ENCODE assay signal across 33 mouse cellular contexts in the genomic region with DNA sequence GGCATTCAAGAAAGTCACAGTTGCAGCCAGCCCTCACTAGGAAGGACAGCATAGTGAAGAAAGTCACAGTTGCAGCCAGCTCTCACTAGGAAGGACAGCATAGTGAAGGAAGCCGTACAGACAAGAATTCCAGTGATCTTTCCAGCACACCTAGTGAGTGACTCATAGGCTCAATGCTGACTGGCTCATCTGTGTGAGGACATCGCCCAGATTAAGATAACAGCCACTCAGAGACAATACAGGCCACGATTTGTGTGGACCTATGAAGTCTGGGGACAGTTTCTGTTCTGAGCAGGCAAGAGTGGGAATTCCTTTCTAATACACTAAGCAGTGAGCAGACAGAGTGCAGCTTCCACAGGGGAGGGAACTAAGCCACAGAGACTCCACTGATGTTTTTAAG. TPM values are rescaled to one million over a fixed set of nuclear protein-coding genes. Genes with fewer than 3 reads are reported as not detected.
DNase-seq lines count a peak whose midpoint lies in the region; ATAC-seq and TF ChIP-seq lines count a peak whose summit lies in the region.
"Had no signal": no experiment of that assay in that cellular context is flagged by ENCODE, and none has a peak within 500 bp of the region (broad histone marks: within the 10 kb centered on the region; RNA-seq: fewer than 3 reads in every experiment).

No protein-coding gene starts in this region.

- H3K79me2 ChIP-seq in heart, adult 2 months (replicated peaks; ENCODE audit: control insufficient read depth, insufficient read depth, low read length) = no peaks in the 10 kb centered on the region

- H3K27ac ChIP-seq in heart, adult 2 months = no peak overlapping the region
- H3K27ac ChIP-seq in liver, embryonic 11.5 days (ENCODE audit: low read depth, low read length) = no peak overlapping the region
- H3K27ac ChIP-seq in liver, embryonic 12.5 days = no peak overlapping the region
- no peak overlapping the region for H3K27ac ChIP-seq in intestine, embryonic 16.5 days (ENCODE audit: low read length)
- no peak overlapping the region for H3K27ac ChIP-seq in midbrain, embryonic 16.5 days (ENCODE audit: low read length)
- H3K27ac ChIP-seq: embryonic facial prominence, embryonic 12.5 days; forebrain, embryonic 10.5 days; gastrocnemius, adult 2 months; hindbrain, embryonic 13.5 days; layer of hippocampus, adult 2 months; left cerebral cortex, adult 2 months; limb, embryonic 12.5 days; neural tube, embryonic 12.5 days had no signal

- intact Hi-C loops in heart, adult 2 months (cut with DNase I) = loop anchor here (5.0 kb wide), 1 partner anchor 39 kb away; no protein-coding TSS in a partner anchor

- no peaks in the 10 kb centered on the region for H3K27me3 ChIP-seq in heart, adult 2 months (ENCODE audit: control insufficient read depth, insufficient read depth, low read length)
- no peaks in the 10 kb centered on the region for H3K27me3 ChIP-seq in liver, embryonic 11.5 days (replicated peaks; ENCODE audit: control insufficient read depth, insufficient read depth, low read length)
- H3K27me3 ChIP-seq in liver, embryonic 12.5 days (replicated peaks) = no peaks in the 10 kb centered on the region
- no peaks in the 10 kb centered on the region for H3K27me3 ChIP-seq in intestine, embryonic 16.5 days (replicated peaks; ENCODE audit: control insufficient read depth, insufficient read depth, low read length)
- H3K27me3 ChIP-seq in midbrain, embryonic 16.5 days (ENCODE audit: control insufficient read depth, insufficient read depth, low read depth, low read length) = no peaks in the 10 kb centered on the region
- H3K27me3 ChIP-seq: embryonic facial prominence, embryonic 12.5 days; hindbrain, embryonic 13.5 days; limb, embryonic 12.5 days; neural tube, embryonic 12.5 days had no signal

- TF ChIP-seq EP300 in heart, adult 2 months (IDR thresholded peaks at IDR 0.05; ENCODE audit: insufficient read depth, low read depth, low read length) = no peak

- 13% methylated on average over 3 of the region's 3 CpGs for WGBS in heart, adult 2 months
- 44% methylated on average over 3 of the region's 3 CpGs for WGBS in liver, embryonic 11.5 days
- WGBS in liver, embryonic 12.5 days (ENCODE audit: insufficient replicate concordance) = 47% methylated on average over 3 of the region's 3 CpGs
- 44% methylated on average over 3 of the region's 3 CpGs for WGBS in intestine, embryonic 16.5 days
- 74% methylated on average over 3 of the region's 3 CpGs for WGBS in midbrain, embryonic 16.5 days

- H3K4me2 ChIP-seq in liver, embryonic 11.5 days = no peak overlapping the region
- H3K4me2 ChIP-seq in liver, embryonic 12.5 days = no peak overlapping the region
- no peak overlapping the region for H3K4me2 ChIP-seq in intestine, embryonic 16.5 days (ENCODE audit: low read depth, low read length)
- H3K4me2 ChIP-seq in midbrain, embryonic 16.5 days (ENCODE audit: low read length) = no peak overlapping the region
- H3K4me2 ChIP-seq: embryonic facial prominence, embryonic 12.5 days; heart, embryonic 11.5 days; hindbrain, embryonic 13.5 days; limb, embryonic 12.5 days; midbrain, embryonic 11.5 days; neural tube, embryonic 12.5 days had no signal

- H3K4me1 ChIP-seq in heart, adult 2 months (ENCODE audit: control insufficient read depth, insufficient read depth, low read length) = no peaks in the 10 kb centered on the region
- H3K4me1 ChIP-seq in liver, embryonic 11.5 days (replicated peaks; ENCODE audit: control insufficient read depth, insufficient read depth, low read length) = no peaks in the 10 kb centered on the region
- no peaks in the 10 kb centered on the region for H3K4me1 ChIP-seq in liver, embryonic 12.5 days
- no peaks in the 10 kb centered on the region for H3K4me1 ChIP-seq in intestine, embryonic 16.5 days (ENCODE audit: control insufficient read depth, insufficient read depth, low read length)
- H3K4me1 ChIP-seq in midbrain, embryonic 16.5 days (ENCODE audit: control insufficient read depth, insufficient read depth, low read length) = no peaks in the 10 kb centered on the region
- H3K4me1 ChIP-seq: embryonic facial prominence, embryonic 12.5 days; forebrain, embryonic 10.5 days; hindbrain, embryonic 13.5 days; limb, embryonic 12.5 days; neural tube, embryonic 12.5 days had no signal

- TF ChIP-seq POLR2A in heart, adult 2 months (IDR thresholded peaks at IDR 0.05; ENCODE audit: insufficient read depth, low read depth, low read length) = no peak

- H3K36me3 ChIP-seq in heart, adult 2 months (ENCODE audit: control insufficient read depth, insufficient read depth, low read length) = no peaks in the 10 kb centered on the region
- H3K36me3 ChIP-seq in liver, embryonic 11.5 days (ENCODE audit: control insufficient read depth, insufficient read depth, low read length) = no peaks in the 10 kb centered on the region
- H3K36me3 ChIP-seq in liver, embryonic 12.5 days = no peaks in the 10 kb centered on the region
- no peaks in the 10 kb centered on the region for H3K36me3 ChIP-seq in intestine, embryonic 16.5 days (ENCODE audit: control insufficient read depth, insufficient read depth, low read length)
- H3K36me3 ChIP-seq in midbrain, embryonic 16.5 days (ENCODE audit: control insufficient read depth, insufficient read depth, low read length) = no peaks in the 10 kb centered on the region
- H3K36me3 ChIP-seq: embryonic facial prominence, embryonic 12.5 days; forebrain, embryonic 10.5 days; hindbrain, embryonic 13.5 days; limb, embryonic 12.5 days; neural tube, embryonic 12.5 days had no signal

- DNase-seq in heart, adult 11 months = peak; percentile 69
- DNase-seq in heart, adult 2 months = no peak
- peak; percentile 21 for DNase-seq in liver, embryonic 11.5 days (ENCODE audit: low spot score)
- DNase-seq: adrenal gland, postnatal 25 days; cerebellum, adult 8-10 months; cerebellum, postnatal 25 days; embryo, embryonic 11 days; gastrocnemius, adult 2 months; gastrocnemius, postnatal 36 days; heart, postnatal 36 days; kidney, adult 2 months; kidney, postnatal 36 days; liver, postnatal 0 days; lung, postnatal 36 days; right cerebral cortex, adult 18-20 months; spleen, adult 18-20 months; thymus, adult 18-20 months; thymus, postnatal 25 days had no signal

- H3K4me3 ChIP-seq in heart, adult 2 months = no peak overlapping the region
- no peak overlapping the region for H3K4me3 ChIP-seq in liver, embryonic 11.5 days (ENCODE audit: low read depth, low read length)
- H3K4me3 ChIP-seq in liver, embryonic 12.5 days = no peak overlapping the region
- H3K4me3 ChIP-seq in intestine, embryonic 16.5 days (ENCODE audit: low read length) = no peak overlapping the region
- H3K4me3 ChIP-seq in midbrain, embryonic 16.5 days (ENCODE audit: low read depth, low read length) = no peak overlapping the region
- H3K4me3 ChIP-seq: embryonic facial prominence, embryonic 12.5 days; forebrain, embryonic 10.5 days; gastrocnemius, adult 2 months; hindbrain, embryonic 13.5 days; layer of hippocampus, adult 2 months; left cerebral cortex, adult 2 months; limb, embryonic 12.5 days; myocyte; neural tube, embryonic 12.5 days had no signal

- no peak for TF ChIP-seq CTCF in heart, adult 2 months (IDR thresholded peaks at IDR 0.05)

- no peak for ATAC-seq in liver, embryonic 11.5 days (replicated peaks; ENCODE audit: low FRiP score)
- ATAC-seq in liver, embryonic 12.5 days = no peak
- ATAC-seq in intestine, embryonic 16.5 days = peak; percentile 66; the same call in 1 of the 2 replicates
- ATAC-seq in midbrain, embryonic 16.5 days = no peak
- no peak for ATAC-seq in erythroblast, adult 5-6 weeks (replicated peaks; ENCODE audit: low FRiP score, poor library complexity, severe bottlenecking)
- ATAC-seq: forebrain, embryonic 16.5 days; liver, postnatal 0 days had no signal

- no peaks in the 10 kb centered on the region for H3K9me3 ChIP-seq in liver, embryonic 11.5 days (ENCODE audit: control insufficient read depth, low read length)
- H3K9me3 ChIP-seq in liver, embryonic 12.5 days (replicated peaks) = peaks cover 2% of the 10 kb centered on the region; the same call in 1 of the 2 replicates
- H3K9me3 ChIP-seq in intestine, embryonic 16.5 days (ENCODE audit: control insufficient read depth, low read length) = no peaks in the 10 kb centered on the region
- H3K9me3 ChIP-seq in midbrain, embryonic 16.5 days (replicated peaks; ENCODE audit: control insufficient read depth, low read length, poor library complexity, severe bottlenecking) = no peaks in the 10 kb centered on the region
- H3K9me3 ChIP-seq: embryonic facial prominence, embryonic 12.5 days had no signal

- no peak overlapping the region for H3K9ac ChIP-seq in heart, adult 2 months (ENCODE audit: low read depth, low read length)
- H3K9ac ChIP-seq in liver, embryonic 11.5 days (ENCODE audit: low read depth, low read length) = no peak overlapping the region
- no peak overlapping the region for H3K9ac ChIP-seq in liver, embryonic 12.5 days
- no peak overlapping the region for H3K9ac ChIP-seq in intestine, embryonic 16.5 days (ENCODE audit: low read depth, low read length)
- no peak overlapping the region for H3K9ac ChIP-seq in midbrain, embryonic 16.5 days (ENCODE audit: low read depth, low read length)
- H3K9ac ChIP-seq: embryonic facial prominence, embryonic 12.5 days; hindbrain, embryonic 13.5 days; limb, embryonic 12.5 days; liver, postnatal 0 days; neural tube, embryonic 12.5 days had no signal

RNA-seq across cellular contexts. Expression of a gene that starts 46.3 kb away (rescaled TPM):
- 1 to 10 TPM; 2.7 to 2.8 TPM for total RNA-seq in heart, adult 2 months (2021)
- polyA plus RNA-seq in heart, adult 2 months (2012; rRNA removed) = 1.9 and 2.0 TPM in 2 replicates
- 2.9 and 3.1 TPM in 2 replicates for polyA plus RNA-seq in liver, embryonic 11.5 days (2014; fragmentation: Nextera tagmentation; extraction: Ambion mirVana)
- 1.5 and 1.7 TPM in 2 replicates for polyA plus RNA-seq in liver, embryonic 12.5 days (2016; fragmentation: Nextera tagmentation; extraction: Ambion mirVana)
- polyA plus RNA-seq in intestine, embryonic 16.5 days (2015; fragmentation: Nextera tagmentation; extraction: Ambion mirVana) = 3.6 and 4.0 TPM in 2 replicates
- 5.7 and 6.9 TPM in 2 replicates for polyA plus RNA-seq in midbrain, embryonic 16.5 days (2015; fragmentation: Nextera tagmentation; extraction: Ambion mirVana)
- 1.7 and 3.3 TPM in 2 replicates for total RNA-seq in erythroblast, adult 5-6 weeks (2015; ENCODE audit: low replicate concordance)
- 0.84 and 1.3 TPM in 2 replicates for total RNA-seq in erythroblast, adult 5-6 weeks (2017; ENCODE audit: low replicate concordance)

Comparison
In these comparisons a context has a peak if more than half of its experiments do, and no peak if none do; other contexts are left out.
1. DNase-seq: peak in heart, adult 11 months (single experiment) and liver, embryonic 11.5 days (single experiment); none in heart, adult 2 months (0 of 2).